Mouse (Mus musculus): Measurements from ENCODE around the gene Ccl26. TPM values are rescaled to one million over a fixed set of nuclear protein-coding genes. Genes with fewer than 3 reads are reported as not detected.

Gene Ccl26
- total RNA-seq, 2 experiments from 2014 or later, result not detected

DNA sequence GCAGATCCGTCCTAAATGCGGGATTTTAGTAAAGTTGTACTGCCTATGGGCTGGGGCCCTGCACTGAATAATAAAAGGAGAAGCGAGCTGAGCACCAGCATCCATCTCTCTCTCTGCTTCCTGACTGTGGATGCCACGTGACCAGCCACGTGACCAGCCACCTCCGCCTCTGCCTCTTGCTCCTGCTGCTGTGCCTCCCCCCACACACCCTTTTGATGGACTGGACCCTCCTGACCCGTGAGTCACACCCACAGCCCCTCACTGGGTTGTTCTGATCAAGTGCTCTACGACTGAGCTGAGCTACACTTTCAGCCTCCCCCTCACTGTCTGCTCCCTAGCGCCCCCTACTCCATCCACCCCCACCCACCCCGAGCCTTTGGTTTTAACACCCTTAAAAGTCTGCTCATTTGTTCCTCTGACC is 25.6 kb downstream of the Ccl26 start:
- no peak for DNase-seq

DNA sequence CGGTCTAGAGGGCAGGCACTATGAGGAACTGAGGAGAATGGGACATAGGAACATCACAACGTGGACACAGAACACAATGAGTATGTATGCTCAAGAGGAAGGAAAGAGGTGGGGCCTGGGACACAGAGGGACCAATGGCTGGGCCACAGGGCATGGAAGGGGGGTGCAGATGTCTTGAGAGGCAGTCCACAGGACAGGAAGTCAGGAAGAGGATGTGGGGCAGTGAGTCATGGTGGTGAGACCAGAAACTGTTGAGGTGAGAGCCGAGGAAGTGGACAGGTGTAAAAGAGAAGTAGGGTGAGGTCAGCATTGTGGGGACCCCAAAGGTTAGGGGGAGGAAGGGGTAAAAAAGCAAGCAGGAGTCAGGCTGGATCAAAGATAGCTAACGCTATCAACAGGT is 26.0 kb downstream of the Ccl26 start:
- DNase-seq, result peak in 1 of 2 experiments; percentile 77

DNA sequence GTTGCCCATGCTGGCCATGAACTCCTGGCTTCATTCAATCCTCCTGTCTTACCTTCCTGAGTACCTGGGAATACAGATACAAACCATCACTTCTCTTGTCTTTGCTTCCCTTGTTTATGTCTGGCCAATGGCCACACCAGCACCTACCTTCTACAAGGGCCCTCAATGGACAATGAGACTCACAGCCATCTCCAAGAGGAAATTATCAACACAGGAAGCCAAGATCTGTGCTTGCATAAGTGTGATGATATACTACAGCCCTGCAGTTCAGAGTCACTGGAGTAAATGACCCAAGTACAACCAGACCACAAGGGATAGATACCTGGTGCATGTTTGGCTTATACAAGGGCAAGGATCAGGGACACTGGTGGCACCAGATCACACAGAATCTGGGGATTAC is 27.5 kb downstream of the Ccl26 start:
- DNase-seq, result no peak

DNA sequence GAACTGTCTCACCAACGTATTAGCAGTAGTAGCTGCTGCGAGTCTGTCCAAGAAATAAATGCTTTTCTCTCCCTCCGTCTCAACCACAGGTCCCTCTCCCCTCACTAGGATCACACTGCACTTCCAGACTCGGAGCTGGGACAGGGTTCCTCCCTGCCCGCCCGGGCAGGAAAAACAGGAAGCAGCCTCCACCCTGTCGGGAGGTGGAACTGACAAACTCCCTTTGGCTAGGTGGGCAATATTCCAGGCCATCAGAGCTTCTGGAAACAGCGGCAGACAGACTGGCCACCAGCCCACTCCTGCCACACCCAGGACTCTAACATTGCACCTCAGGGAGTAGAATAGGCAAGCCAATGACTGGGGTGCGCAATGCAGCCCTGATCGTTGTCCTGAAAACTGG is 29.9 kb downstream of the Ccl26 start:
- peak; percentile 85 to 94 for DNase-seq

DNA sequence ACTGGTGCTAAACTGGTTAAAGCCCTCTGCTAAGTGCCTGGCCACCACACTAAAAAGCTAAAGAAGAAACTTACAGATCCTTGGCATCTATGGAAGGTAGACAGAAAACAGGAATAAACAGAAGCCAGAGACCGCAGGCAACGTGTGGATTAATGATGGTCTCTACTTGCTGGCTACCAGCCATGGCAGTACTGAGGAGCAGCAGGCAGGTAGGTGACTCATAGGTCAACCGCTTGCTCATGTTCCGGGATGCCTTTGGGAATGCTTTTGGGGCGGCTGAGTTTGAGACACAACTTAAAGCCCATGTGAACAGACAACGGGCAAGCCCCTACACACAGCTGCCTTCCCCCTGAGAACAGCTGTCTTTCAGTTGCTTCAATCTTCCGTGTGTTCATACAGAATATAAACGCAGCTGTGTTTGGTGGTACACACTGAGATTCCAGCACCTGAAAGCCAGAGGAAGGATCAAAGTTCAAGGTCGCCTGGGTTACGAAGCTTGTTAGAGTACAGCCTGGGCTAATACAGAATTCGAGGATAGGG is 32.0 kb downstream of the Ccl26 start:
- DNase-seq, result no peak

DNA sequence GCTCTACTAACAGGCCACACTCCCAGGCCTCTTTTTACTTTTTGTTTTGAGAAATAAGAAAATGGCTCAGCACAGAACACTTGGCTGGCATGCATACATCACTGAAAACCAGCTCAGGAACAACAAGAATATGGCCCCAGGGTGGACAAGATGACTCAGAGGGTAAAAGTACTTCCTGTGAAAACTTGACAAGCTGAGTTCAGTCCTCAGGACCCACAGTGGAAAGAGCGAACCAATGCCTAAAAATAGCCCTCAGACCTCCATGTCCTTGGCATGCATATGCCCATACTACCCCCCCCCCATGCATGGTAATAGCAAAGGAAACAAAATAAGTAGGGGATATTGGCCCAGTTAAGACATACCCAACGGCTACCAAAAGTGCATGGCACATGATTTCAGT is 33.4 kb downstream of the Ccl26 start:
- DNase-seq, result no peak

DNA sequence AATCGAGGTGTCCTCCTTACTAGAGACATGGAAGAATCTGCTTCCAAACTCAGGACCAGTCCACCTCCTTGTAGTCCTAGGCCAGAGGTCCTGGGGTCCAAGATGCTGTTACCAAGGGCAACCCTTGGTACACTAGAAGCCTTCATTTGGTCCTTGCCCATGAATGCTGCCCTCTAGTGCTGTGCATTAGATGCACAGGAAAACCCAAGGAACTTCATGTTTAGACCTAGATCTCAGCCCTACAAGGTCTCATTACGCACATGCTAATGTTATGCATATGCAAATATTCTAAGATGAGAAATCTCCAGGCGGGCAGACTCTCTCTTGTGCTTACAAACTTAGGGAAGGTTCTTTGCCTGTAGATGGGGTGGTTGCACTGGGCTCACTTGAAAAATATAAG is 34.1 kb downstream of the Ccl26 start:
- no peak for DNase-seq

DNA sequence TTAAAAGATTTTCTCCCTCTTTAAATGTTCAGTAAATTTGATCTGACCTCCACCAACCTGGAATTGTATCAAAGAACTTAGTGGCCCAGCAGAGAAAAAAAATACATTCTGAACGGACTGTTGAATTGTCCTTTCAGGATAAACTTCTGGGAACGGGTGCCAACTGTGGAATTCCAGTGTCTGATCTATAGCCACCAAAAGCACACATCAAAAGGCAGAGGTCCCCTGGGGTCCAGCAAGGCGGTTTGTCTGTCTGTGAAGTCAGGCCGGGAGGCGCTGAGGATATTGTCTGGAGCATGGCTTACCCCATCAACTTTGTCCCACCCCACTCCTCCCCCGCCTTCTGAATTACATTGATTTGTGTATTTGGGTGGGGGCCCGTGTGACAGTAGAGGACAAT is 35.4 kb downstream of the Ccl26 start:
- no peak for DNase-seq

DNA sequence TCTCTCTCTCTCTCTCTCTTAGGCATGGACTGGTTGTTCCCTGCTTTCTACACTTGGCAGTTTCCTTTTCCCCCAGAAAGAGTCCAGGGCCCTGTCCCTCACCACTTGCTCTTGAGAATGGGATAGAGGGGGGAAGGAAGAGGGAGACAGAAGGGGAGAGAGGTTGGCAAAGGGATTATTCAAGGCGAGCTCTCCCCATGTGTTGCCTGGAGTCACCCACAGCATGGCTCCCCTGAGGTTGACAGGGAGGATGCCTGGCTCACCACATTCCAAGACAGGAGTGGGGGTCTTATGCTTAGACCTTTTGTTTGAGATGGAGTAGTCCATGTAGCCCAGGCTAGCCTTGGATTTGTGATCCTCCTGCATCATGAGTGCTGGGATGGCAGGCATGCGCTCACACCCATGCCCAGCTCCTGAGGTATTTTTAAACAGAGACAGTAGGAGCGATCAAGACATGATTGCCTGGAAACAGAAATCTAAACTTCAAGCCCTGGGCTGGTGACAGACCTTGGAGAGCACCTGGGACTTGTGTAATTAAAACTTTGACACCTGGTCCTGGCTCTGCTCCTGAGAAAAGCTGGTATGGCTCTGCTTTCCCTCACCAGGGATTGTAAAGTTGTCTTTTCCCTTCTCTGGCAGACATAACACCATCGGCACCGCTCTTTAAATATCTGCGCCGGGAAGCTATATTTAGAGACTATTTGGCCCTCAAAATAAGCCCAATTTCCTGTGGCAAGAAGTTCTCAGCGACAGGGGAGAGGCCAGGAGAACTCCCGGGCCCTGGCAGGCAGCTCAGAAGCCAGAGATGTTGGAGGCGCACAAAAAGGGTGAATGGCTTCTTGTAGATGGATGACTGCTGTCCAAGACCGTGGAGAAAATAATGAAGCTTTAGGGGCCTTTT is 38.5 kb downstream of the Ccl26 start:
- DNase-seq, result peak; percentile 62 to 69

DNA sequence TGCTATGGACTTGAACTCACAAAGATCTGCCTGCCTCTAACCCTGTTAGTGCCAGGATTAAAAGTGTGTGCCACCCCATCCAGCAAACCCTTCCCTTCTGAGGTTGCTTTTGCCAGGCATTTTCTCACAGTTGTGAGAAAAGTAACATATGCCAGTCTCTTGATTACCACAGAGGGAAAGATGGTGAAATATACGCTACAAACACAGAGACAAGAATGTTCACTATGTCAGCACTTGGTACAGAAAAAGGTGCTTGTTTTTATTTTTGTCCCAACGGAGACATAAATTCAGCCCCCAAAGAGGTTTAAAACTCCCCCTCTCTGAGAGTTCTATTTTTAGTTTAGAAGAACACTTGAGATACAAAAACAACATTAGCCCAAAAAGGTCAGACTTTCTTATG is 39.3 kb downstream of the Ccl26 start:
- DNase-seq, result no peak

DNA sequence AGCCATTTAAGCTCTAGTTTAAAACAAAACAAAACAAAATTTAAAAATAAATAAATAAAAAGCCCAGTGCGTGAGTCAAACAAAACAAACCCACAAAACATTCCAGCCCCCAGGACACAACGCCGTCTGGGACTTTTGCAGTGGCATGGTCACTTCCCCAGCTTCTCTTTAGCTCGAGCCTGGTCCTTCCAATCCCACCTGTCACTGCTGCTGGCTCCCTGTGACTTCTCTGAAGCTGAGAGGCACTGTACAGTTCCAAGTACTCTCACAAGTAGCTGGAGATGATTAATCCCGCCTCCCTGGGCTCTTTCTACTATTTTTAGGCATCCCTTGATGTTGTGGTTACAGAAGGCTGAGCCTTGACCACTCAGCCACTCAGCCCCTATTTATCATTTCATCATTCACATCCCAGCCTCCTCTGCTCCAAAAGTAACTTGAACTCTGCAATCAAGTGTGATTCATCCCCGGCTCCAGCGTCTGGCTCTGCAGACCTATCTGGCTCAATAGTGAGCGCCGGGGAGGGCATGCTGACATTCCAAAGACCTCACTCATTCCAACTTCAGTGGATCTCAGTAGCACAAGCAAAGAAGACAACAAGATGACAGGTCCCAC is 41.2 kb downstream of the Ccl26 start:
- DNase-seq, result peak; percentile 48 to 51

DNA sequence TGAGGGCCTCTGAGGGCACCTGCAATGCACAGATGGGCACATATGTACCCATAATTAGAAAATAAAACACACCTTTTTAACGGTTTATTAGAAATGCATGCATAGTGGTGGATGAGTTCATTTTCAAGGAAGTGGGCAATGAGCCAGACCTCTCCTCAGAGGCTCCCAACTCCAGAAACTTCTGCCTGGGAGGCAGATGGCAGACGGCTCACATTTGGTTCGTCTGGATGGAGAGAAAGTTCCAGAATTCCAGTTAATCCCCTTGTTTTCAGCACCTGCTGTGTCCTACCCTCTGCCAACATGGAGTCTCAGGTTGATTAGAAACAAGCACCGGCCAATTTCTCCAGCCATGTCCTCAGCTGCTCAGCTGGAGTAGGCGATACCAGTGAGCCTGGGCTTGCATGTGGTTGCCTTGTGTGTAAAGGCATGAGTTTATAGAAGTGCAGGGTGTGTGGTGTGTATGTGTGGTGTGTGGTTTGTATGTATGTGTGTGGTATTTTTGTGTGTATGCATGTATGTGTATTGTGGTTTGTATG is 46.0 kb downstream of the Ccl26 start:
- DNase-seq, result no peak

DNA sequence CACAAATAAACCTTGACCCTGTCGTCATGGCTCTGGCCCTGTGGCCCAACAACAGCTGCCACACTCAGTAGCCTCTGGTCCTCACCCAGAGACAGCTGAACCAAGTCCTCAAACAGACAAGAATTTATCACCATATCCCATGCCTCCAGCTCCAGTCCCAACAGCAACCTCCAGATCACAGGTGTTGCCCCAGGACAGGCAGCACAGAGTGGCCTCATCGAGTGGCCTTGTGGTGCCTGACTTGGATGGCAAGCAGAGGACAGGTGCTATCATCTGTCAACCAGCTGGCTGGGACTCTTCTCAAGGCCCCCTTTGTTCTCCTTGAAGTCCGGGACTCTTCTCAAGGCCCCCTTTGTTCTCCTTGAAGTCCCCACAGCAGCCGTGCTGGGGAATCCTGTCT is 50.2 kb downstream of the Ccl26 start:
- DNase-seq, result no peak

DNA sequence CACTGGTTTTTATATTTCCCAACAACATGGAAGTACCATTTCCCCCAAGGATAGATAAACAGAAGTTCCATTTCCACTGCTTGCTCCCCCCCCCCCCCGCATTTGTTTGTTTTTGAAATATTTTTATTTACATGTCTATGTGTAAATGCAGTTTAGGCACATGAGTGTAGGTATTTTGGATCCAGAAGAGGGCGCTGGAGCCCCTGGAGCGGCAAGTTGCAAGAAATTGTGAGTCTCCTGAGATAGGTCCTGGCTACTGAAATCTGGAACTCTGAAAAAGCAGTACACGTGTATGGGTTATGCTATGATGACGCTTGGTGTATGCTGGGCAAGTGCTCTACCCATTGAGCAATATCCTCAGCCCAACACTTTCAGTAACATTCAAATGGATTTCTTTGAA is 52.3 kb downstream of the Ccl26 start:
- no peak for DNase-seq

Other genes with a start within 250 kb of the Ccl26 start
- gene Fkbp6, start 213.5 kb downstream of the Ccl26 start, total RNA-seq (2021), result under 1 TPM; 0.36 to 0.57 TPM
- under 1 TPM in 1 of 2 experiments, not detected in 1; 0.40 TPM for gene Trim50, start 210.3 kb downstream of the Ccl26 start, total RNA-seq (2021)
- gene Nsun5, start 193.6 kb downstream of the Ccl26 start, total RNA-seq (2021), result 10 to 100 TPM; 17.1 TPM
- 10 to 100 TPM; 11.4 to 12.4 TPM for gene Pom121, start 169.0 kb downstream of the Ccl26 start, total RNA-seq (2021)
- gene Hip1, start 18.4 kb downstream of the Ccl26 start, total RNA-seq (2021), result 10 to 100 TPM; 19.9 to 24.4 TPM
- gene Ccl24, start 9.5 kb upstream of the Ccl26 start, total RNA-seq (2021), result 1 to 10 TPM; 2.3 to 2.7 TPM
- gene Rhbdd2, start 69.0 kb upstream of the Ccl26 start, total RNA-seq (2021), result 10 to 100 TPM; 24.2 to 26.8 TPM
- 10 to 100 TPM; 66.4 to 82.7 TPM for gene Por, start 106.5 kb upstream of the Ccl26 start, total RNA-seq (2021)
- gene Tmem120a, start 180.9 kb upstream of the Ccl26 start, total RNA-seq (2021), result 10 to 100 TPM; 14.3 to 16.3 TPM
- gene Styxl1, start 214.8 kb upstream of the Ccl26 start, total RNA-seq (2021), result not detected
- 1,000 to 10,000 TPM; 1,865 to 1,976 TPM for gene Mdh2, start 214.9 kb upstream of the Ccl26 start, total RNA-seq (2021)
- gene Srrm3, start 243.3 kb upstream of the Ccl26 start, total RNA-seq (2021), result not detected

Data from heart, adult 18-20 months (tissue).